Mouse (Mus musculus) CD4-positive helper T cell, adult 2 months (primary cell): ENCODE measurements around the gene Psmd11.
"Not testable (repeated sequence)": the region's sequence is repeated elsewhere in the genome, so short reads cannot be mapped to it uniquely, and the experiment has no call there.

Experiments
- DNase-seq: peaks from one replicate; pipeline ENCODE4 v3.0.0-alpha.2; 2012; ENCODE audit warnings: low read depth, missing footprints, low spot score

Psmd11 gene

GRCm38 (mm10) chr11:80429009-80429475, 627 bp downstream of the Psmd11 start:
- peak; percentile 51 for DNase-seq

GRCm38 (mm10) chr11:80429500-80430166, 1.2 kb downstream of the Psmd11 start:
- no peak for DNase-seq

- DNase-seq: no peak
Measured at GRCm38 (mm10) chr11:80430366-80430910, 2.0 kb downstream of the Psmd11 start.

DNA sequence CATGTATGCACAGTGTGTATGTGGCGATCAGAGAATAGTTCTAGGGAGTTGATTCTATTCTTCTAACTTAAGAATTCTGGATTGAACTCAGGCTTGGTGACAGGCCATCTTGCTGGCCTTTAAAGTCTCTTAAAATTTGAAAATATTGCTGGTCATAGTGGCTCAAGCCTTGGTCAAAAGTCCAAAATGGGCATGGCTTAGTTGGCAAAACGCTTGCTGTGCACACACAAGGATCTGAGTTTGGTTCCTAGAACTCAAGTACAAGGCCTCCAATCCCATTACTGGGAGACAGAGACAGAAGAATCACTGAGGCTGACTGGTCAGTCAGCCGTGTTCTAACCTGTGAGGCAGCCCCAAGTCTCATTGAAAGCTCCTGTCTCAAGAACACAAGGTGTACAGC, 18.5 kb downstream of the Psmd11 start:
- DNase-seq: no peak

GRCm38 (mm10) chr11:80449859-80450258, 21.4 kb downstream of the Psmd11 start:
- no peak for DNase-seq

DNA sequence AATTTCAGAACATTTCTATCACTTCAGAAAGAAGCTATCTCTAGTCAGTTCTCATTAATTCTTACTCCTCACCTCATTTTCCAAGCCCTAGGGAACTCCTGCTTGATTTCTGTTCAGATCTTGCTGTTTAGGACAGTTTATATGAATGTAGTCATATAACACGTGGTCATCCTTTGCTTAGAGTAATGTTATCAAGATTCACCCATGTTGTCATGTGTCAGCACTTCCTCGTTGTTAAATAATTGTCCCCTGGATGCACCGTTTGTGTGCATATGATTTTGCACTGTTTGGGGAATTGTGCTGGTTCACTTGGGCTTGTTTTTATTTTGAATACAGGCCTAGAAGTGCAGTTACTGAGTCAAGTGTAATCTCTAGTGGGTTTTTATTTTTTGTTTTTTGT, 23.8 kb downstream of the Psmd11 start:
- DNase-seq: no peak

DNA sequence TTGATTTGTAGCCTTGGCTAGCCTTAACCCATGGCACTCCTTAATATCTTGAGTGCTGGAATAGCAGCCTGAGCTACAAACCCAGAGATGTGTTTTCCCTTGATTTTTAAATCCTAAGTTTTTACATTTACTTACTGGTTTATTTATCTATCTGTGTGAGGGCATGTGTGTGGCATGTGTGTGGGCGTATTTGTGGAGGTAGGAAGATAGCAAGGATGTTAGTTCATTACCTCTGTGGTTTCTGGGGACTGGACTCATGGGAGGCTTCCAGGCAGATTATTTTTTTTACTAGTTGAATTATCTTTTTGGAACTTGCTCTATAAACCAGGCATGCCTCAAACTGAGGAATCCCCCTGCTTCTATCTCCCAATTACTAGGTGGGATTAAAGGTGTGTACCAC, 24.8 kb downstream of the Psmd11 start:
- no peak for DNase-seq

DNA sequence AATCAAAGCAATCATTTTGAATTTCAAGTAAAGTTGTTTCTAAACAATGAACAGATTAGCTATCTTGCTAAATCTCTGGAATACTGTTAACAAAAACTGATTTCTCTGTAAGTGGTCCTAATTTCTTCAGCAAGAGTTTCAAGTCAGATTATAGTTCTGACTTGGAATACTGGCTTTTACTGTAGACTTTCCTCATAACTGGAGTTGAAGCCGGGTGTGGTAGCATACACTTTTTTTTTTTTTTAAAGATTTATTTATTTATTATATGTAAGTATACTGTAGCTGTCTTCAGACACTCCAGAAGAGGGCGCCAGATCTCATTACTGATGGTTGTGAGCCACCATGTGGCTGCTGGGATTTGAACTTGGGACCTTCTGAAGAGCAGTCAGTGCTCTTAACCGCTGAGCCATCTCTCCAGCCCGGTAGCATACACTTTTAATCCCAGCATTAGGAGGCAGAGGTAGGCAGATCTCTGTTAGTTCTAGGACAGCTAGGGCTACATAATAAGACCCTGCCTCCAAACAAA, 35.3 kb downstream of the Psmd11 start:
- not testable (repeated sequence) for DNase-seq

DNA sequence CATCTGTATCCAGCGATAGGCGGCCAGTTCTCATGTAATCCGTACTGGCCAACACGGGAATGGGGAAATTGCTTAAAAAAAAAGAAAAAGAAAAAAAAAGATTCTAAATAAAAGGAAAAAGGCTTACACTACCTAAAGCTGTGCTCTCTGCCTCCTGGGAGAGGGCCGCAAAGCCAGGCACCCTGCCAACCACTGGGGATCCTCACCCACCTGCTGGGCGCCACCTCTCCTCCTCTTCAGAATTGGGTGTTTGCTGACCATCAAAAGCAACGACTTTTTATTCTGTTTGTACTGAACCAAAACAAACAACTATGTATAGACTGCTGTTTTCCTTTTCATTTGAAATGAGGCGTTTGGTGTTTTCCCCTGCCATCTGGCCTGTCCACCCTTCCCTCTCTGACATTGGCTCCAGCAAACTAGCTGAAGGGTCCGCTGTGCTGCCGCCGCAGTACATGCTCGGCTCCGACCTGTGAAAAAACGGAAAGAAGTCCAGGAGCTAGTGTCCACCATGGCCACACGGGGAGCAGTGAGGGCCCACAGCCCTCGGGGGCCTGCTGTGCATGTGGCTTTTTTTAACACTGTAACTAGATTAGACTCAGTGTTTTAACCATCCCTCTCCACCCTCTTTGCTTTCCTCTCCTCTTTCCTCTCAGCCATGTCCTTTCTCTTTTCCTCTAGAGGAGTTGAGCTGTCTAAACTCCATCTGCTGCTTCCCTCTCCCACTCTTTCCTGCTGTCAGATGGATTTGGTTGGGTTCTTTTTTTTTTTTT, 43.6 kb downstream of the Psmd11 start:
- no peak for DNase-seq

- peak; percentile 41 for DNase-seq
Measured at GRCm38 (mm10) chr11:80474175-80474691, 45.8 kb downstream of the Psmd11 start.

DNA sequence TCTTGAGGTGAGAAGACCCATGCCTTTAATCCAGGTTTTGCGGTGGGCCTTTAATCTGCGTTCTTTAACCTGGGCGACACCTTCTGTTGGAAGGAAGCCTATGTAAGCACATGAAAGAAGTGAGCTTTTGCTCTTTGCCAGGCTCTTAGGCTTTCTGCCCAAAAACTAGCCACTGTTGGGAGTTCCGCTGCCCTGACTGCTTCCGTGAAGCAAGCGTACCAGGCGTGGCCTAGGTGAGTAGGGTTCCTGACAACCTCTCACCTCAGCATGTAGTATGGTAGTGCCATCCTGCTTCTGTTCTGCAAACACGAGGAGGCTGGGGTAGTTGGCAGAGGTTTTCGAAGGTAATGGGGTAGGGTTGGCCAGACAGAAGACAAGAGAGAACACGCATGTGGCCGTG, 46.4 kb downstream of the Psmd11 start:
- DNase-seq: no peak

DNA sequence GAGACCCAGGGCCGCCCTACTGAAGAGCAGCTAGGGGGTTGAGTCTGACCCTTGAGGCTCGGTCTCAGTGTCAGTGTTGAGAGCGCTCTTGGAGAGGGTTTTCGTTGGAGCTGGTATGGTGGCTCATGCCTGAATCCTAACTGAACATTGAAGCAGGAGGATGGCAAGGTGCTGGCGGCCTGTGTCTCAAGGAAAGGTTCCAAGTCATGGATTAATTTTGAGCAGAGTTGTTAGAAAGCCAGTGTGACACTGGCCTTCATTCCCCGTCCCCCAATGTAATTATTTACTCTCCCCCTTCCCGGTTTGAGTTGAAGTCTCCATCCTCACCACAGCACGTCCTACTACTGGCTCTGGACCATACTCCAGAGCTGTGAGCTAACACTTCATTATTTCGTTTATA, 47.1 kb downstream of the Psmd11 start:
- DNase-seq: no peak

DNA sequence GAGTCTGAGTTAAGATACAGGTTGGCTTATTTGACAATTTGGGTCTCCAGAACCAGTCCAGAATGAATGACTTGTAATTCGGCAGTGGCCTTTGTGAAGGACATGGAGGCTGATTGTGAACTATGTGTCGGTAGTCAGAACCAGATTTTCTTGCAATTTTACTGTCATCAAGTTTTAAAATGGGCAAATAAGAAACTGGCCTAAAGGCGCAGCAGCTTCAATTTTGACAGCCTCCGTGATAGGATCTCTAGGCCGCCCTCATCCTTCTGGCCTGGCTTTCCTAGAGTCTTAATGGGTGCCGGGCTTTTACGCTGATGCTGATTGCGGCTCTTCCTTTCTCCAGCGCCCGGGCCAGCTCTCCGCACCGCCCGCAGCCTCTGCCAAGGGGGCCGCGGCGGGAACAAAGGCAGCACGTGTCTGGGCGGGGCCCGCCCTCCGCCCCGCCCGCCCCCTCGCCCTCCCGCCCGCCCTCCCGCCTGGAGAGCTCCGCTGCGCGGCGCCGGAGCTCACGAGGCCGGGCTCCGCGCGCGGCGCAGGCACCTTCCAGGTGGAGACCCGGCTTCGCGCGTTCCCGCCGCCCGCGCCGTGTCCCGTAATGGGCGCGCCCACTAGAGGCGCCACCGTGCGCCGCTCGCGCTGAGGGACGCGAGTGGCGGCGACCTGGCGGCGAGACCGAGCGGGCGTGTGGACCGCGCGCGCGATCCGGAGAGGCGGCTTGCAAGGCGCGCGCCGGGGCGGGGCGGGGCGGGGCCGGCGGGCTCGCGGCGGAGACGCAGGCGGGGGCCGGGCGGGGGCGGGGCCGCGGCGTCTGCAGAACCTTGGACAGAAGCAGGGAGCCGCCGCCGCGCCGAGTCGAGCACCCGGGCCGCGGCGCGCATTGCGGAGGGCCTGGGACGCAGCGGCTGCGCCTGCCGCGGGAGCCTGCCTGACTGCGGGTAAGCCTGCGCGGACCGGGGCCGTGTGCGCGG, 48.1 kb downstream of the Psmd11 start, which contains the start of gene Cdk5r1:
Gene Cdk5r1, plus strand, starts transcription at position 802 of the 968 bp plus-strand sequence.
- peak; percentile 96 for DNase-seq

DNA sequence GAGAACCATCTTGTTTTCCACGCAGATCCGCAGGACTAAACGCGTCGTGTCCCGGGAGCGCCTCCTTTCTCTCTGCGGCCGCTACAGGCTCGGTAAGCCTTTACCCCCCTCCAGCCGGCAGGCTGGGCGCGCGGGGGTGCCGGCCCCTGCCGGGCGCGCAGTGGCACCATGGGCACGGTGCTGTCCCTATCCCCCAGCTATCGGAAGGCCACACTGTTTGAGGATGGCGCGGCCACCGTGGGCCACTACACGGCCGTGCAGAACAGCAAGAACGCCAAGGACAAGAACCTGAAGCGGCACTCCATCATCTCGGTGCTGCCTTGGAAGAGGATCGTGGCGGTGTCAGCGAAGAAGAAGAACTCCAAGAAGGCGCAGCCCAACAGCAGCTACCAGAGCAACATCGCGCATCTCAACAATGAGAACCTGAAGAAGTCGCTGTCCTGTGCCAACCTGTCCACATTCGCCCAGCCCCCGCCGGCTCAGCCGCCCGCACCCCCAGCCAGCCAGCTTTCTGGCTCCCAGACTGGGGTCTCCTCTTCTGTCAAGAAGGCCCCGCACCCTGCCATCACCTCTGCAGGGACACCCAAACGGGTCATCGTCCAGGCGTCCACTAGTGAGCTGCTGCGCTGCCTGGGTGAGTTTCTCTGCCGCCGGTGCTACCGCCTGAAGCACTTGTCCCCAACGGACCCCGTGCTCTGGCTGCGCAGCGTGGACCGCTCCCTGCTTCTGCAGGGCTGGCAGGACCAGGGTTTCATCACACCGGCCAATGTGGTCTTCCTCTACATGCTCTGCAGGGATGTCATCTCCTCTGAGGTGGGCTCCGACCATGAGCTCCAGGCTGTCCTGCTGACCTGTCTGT, 49.2 kb downstream of the Psmd11 start:
- DNase-seq: no peak

- no peak for DNase-seq
Measured at GRCm38 (mm10) chr11:80478694-80479412, 50.4 kb downstream of the Psmd11 start.

- no peak for DNase-seq
Measured at GRCm38 (mm10) chr11:80479425-80479824, 51.0 kb downstream of the Psmd11 start.

- DNase-seq: no peak
Measured at GRCm38 (mm10) chr11:80479906-80480866, 51.8 kb downstream of the Psmd11 start.

- no peak for DNase-seq
Measured at GRCm38 (mm10) chr11:80481409-80482050, 53.1 kb downstream of the Psmd11 start.
